Mouse (Mus musculus) layer of hippocampus, postnatal 14 days (tissue): ENCODE results near the gene Trnp1. TPM values are rescaled to one million over a fixed set of nuclear protein-coding genes. Genes with fewer than 3 reads are reported as not detected.
"Not testable (repeated sequence)": the region's sequence is repeated elsewhere in the genome, so short reads cannot be mapped to it uniquely, and the experiment has no call there.

Source experiments
- DNase-seq, 2 experiments: peaks; one replicate each; pipeline ENCODE4 v3.0.0; 2021 to 2022; ENCODE audit warnings: low spot score in 2 of 2, mixed read lengths in 1 of 2
- long read RNA-seq, 2 experiments: library from polyadenylated mRNA; stranded (forward); transcript quantifications; one replicate each; pipeline ENCODE4 v2.0.0; 2021
- total RNA-seq, 2 experiments: library from RNA; stranded (reverse); gene quantifications; 2 replicates each; pipeline ENCODE4 v1.2.3; 2021

Trnp1 gene
- 100 to 1,000 TPM; 188 to 190 TPM for total RNA-seq
- long read RNA-seq, experiment 1, transcript Trnp1-201 (3 exons, 687 nt) = minor isoform, 6 of 174 reads
- long read RNA-seq, experiment 1, transcript Trnp1-202 (2 exons, 1,654 nt) = major isoform, 161 of 174 reads
- long read RNA-seq, experiment 1, partial matches to known transcripts = 0 of 174 reads
- long read RNA-seq, experiment 1, other reads (novel, unspliced or antisense) = 7 of 174 reads
- long read RNA-seq, experiment 2, transcript Trnp1-202 (2 exons, 1,654 nt) = major isoform, 246 of 267 reads
- long read RNA-seq, experiment 2, transcript Trnp1-201 (3 exons, 687 nt) = minor isoform, 8 of 267 reads
- long read RNA-seq, experiment 2, partial matches to known transcripts = 0 of 267 reads
- long read RNA-seq, experiment 2, other reads (novel, unspliced or antisense) = 13 of 267 reads

- peak; percentile 75 to 89 for DNase-seq
These were observed at the start of gene Trnp1 for GRCm38 (mm10) chr4:133498160-133498724. Gene Trnp1, minus strand, starts transcription at chr4:133498550.

- peak; percentile 93 to 97 for DNase-seq
These were observed 47.2 kb upstream of the Trnp1 start, which contains the start of gene Nudc for GRCm38 (mm10) chr4:133545272-133546231. Gene Nudc, minus strand, starts transcription at chr4:133545996.

- DNase-seq = no peak
These were observed 38.3 kb upstream of the Trnp1 start for GRCm38 (mm10) chr4:133536652-133537051.

GRCm38 (mm10) chr4:133536081-133536480 lies 37.7 kb upstream of the Trnp1 start:
- no peak for DNase-seq

GRCm38 (mm10) chr4:133532777-133533176 lies 34.4 kb upstream of the Trnp1 start:
- DNase-seq = no peak

GRCm38 (mm10) chr4:133527788-133528187 lies 29.4 kb upstream of the Trnp1 start:
- DNase-seq = no peak

GRCm38 (mm10) chr4:133521502-133521901 lies 23.2 kb upstream of the Trnp1 start:
- DNase-seq = no peak

GRCm38 (mm10) chr4:133519369-133519665 lies 21.0 kb upstream of the Trnp1 start:
- DNase-seq = no peak

GRCm38 (mm10) chr4:133518601-133519368 lies 20.4 kb upstream of the Trnp1 start, which contains the start of gene Kdf1:
Gene Kdf1, plus strand, starts transcription at chr4:133518963.
- no peak for DNase-seq

- peak; percentile 76 to 83 for DNase-seq
These were observed 14.6 kb upstream of the Trnp1 start for GRCm38 (mm10) chr4:133512972-133513371.

GRCm38 (mm10) chr4:133512511-133512910 lies 14.2 kb upstream of the Trnp1 start:
- not testable (repeated sequence) for DNase-seq

GRCm38 (mm10) chr4:133511050-133511449 lies 12.7 kb upstream of the Trnp1 start:
- no peak for DNase-seq

- DNase-seq = peak; percentile 64 to 78
These were observed 10.6 kb upstream of the Trnp1 start for GRCm38 (mm10) chr4:133508990-133509389.

GRCm38 (mm10) chr4:133506573-133506972 lies 8.2 kb upstream of the Trnp1 start:
- no peak for DNase-seq

- no peak for DNase-seq
These were observed 6.6 kb upstream of the Trnp1 start for GRCm38 (mm10) chr4:133504755-133505485.

GRCm38 (mm10) chr4:133504300-133504699 lies 6.0 kb upstream of the Trnp1 start:
- DNase-seq = no peak

- no peak for DNase-seq
These were observed 3.2 kb upstream of the Trnp1 start for GRCm38 (mm10) chr4:133501514-133501913.

GRCm38 (mm10) chr4:133497461-133498159 lies 740 bp downstream of the Trnp1 start:
- no peak for DNase-seq

- no peak for DNase-seq
These were observed 1.5 kb downstream of the Trnp1 start for GRCm38 (mm10) chr4:133496738-133497445.
